Mouse (Mus musculus) hindbrain, embryonic 15.5 days (tissue): ENCODE results near the gene Tent5c. TPM values are rescaled to one million over a fixed set of nuclear protein-coding genes. Genes with fewer than 3 reads are reported as not detected.

Source experiments
- ATAC-seq: fragments of 200-750 bp; cut with Nextera tagmentation; 2 replicates; pipeline ENCODE4 v1.8.0; 2017; ENCODE audit warnings: low read depth, moderate number of reproducible peaks, moderate TSS enrichment; ENCODE audit not compliant: low FRiP score
- H3K27ac ChIP-seq: fragments of 300-500 bp; sonication (generic); replicated peaks from 2 replicates; pipeline ENCODE4 v1.5.1; 2015; ENCODE audit warnings: mild to moderate bottlenecking, inconsistent platforms
- H3K27me3 ChIP-seq: fragments of 300-500 bp; sonication (generic); 2 replicates; pipeline ENCODE4 v1.6.1; 2015; ENCODE audit warnings: control low read depth, inconsistent platforms
- H3K36me3 ChIP-seq: fragments of 300-500 bp; sonication (generic); 2 replicates; pipeline ENCODE4 v1.6.1; 2015; ENCODE audit warnings: control low read depth, inconsistent platforms
- H3K4me1 ChIP-seq: fragments of 300-500 bp; sonication (generic); replicated peaks from 2 replicates; pipeline ENCODE4 v1.6.1; 2015; ENCODE audit warnings: control low read depth, inconsistent platforms
- H3K4me2 ChIP-seq: fragments of 300-500 bp; sonication (generic); 2 replicates; pipeline ENCODE4 v1.6.1; 2015; ENCODE audit warnings: moderate library complexity, mild to moderate bottlenecking, inconsistent platforms
- H3K4me3 ChIP-seq: fragments of 300-500 bp; sonication (generic); 2 replicates; pipeline ENCODE4 v1.5.1; 2015; ENCODE audit warnings: mild to moderate bottlenecking, inconsistent platforms
- H3K9ac ChIP-seq: fragments of 300-500 bp; sonication (generic); 2 replicates; pipeline ENCODE4 v1.6.1; 2015; ENCODE audit warnings: inconsistent platforms
- H3K9me3 ChIP-seq: fragments of 300-500 bp; sonication (generic); 2 replicates; pipeline ENCODE4 v1.6.1; 2016; ENCODE audit warnings: control low read depth, inconsistent platforms
- WGBS: fragments of 180-500 bp; shearing (Covaris S2); methylation state at CpG from one replicate; pipeline ENCODE4 v1.1.7; 2015; 5-methylcytosine and 5-hydroxymethylcytosine counted together
- polyA plus RNA-seq: library from polyadenylated mRNA; unstranded; fragments of >200 nt; fragmentation: Nextera tagmentation; extraction: Ambion mirVana; gene quantifications from 2 replicates; pipeline ENCODE4 v1.2.1, GENCODE M21; 2015

Gene Tent5c
- polyA plus RNA-seq, 1 experiment from 2014 or later: 3.8 TPM

DNA sequence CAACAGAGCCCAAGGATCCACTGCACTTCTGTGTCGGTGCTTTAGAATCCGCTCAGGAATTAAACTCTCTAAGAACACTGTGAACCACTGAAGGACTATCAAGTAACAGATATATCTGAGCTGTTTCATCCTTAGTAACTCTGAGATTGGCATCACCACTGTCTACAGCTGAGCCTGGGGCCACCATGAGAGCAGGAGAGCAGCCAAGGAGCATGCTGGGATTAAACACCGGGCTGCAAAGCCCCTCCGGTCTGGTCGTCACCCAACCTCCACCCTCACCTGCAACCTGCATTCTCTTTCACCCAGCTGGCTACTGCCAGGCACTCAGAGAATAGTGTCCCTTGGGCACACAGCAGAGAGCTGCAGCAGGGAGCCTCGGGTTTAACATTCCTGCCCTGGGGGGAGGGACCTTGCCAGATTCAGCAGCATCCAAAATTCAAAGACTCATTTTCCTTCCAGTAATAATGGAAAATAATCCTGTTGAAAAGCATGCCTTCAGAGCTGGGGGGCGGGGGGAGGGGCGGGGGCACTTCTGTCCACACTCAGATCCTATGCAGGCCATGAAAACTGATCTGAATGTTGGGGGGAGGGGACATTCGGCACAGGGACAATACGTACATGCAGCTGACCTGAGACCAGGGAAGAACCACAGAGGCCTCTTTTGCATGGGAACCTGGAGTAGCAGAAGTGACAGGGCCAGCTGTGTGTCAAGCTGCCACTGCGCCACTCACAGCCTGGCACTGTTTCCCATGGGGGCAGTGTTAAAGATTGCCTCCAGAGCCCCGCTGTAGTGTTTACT lies 25.8 kb downstream of the Tent5c start:
- H3K27ac ChIP-seq: 0 out of 2 replicates have a peak overlapping the region, but pooled peaks have one; percentile 20
- no peaks in the 10 kb centered on the region for H3K36me3 ChIP-seq
- WGBS: 27% methylated on average over 12 of the region's 12 CpGs
- H3K9me3 ChIP-seq: no peaks in the 10 kb centered on the region
- no peak overlapping the region for H3K9ac ChIP-seq
- H3K4me1 ChIP-seq: peaks cover 15% of the 10 kb centered on the region
- peak; percentile 36; the same call in 1 of the 2 replicates for ATAC-seq
- no peak overlapping the region for H3K4me2 ChIP-seq
- no peak overlapping the region for H3K4me3 ChIP-seq
- no peaks in the 10 kb centered on the region for H3K27me3 ChIP-seq

DNA sequence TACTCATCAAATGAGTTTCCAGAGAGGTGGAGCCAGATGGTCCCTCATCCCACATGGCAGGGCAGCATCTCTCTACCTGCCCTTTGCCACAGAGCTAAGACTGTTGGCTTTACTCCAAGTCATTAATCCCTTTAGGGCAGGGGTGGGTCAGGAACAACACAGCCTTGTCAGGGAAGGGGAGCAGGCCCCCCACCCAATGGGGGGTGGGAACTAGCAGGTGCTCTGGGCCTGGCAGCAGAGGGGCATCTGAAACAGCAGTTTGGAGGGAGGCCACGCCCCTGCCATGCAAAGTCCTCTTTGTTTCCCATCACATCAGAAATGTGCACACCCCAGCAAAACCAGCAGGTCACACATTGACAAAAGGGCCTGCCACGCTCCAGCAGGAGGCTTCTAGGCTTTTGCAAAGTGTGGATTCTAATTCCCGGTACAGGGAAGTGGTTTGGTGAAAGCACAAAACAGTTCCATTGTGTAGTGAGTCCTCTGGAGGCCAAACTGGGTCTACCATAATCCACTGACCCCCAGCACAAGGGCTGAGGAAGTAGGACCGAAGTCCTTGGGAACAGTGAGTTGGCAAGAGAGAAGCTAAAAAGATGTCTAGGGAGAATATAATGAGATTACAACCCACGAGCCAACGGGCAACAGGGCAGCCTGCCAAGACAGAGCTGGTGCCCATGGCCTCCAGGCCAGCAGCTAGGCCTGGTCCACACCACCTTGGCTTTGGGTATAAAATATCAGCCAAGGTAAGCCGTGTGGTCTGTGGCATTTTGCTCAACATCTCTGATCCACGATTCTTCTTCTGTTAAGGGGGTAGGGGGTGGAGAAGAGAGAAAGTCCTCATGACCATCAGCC lies 26.7 kb downstream of the Tent5c start:
- WGBS: 43% methylated on average over 8 of the region's 8 CpGs
- 0 out of 2 replicates have a peak overlapping the region, but pooled peaks have one; percentile 20 for H3K27ac ChIP-seq
- no peak overlapping the region for H3K4me3 ChIP-seq
- no peaks in the 10 kb centered on the region for H3K27me3 ChIP-seq
- H3K36me3 ChIP-seq: no peaks in the 10 kb centered on the region
- H3K9me3 ChIP-seq: no peaks in the 10 kb centered on the region
- H3K4me1 ChIP-seq: peaks cover 15% of the 10 kb centered on the region
- H3K9ac ChIP-seq: no peak overlapping the region
- H3K4me2 ChIP-seq: no peak overlapping the region
- peak; percentile 81 for ATAC-seq

DNA sequence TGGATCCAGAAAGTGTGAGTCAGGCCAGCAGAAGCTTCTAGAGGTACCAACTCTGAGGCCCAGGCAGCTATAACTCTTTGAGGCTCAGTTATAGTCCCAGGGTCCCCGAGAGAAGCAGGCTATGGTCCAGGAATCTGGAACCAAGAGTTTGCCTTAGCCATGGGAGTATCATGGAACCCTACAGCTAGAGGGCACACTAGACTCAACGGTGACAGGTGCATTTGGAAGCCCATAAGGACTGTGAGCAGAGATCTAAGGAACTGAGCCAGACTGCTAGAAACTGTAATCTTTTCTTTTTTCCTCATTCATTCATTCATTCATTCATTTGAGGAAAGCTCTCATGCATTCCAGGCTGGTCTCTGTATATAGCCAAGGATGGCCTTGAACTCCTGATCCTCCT lies 28.6 kb downstream of the Tent5c start:
- H3K9me3 ChIP-seq: no peaks in the 10 kb centered on the region
- H3K27ac ChIP-seq: no peak overlapping the region
- ATAC-seq: no peak
- H3K4me3 ChIP-seq: no peak overlapping the region
- H3K36me3 ChIP-seq: no peaks in the 10 kb centered on the region
- 90% methylated on average over 2 of the region's 2 CpGs for WGBS
- no peaks in the 10 kb centered on the region for H3K27me3 ChIP-seq
- H3K4me2 ChIP-seq: no peak overlapping the region
- no peak overlapping the region for H3K9ac ChIP-seq
- H3K4me1 ChIP-seq: peaks cover 15% of the 10 kb centered on the region

DNA sequence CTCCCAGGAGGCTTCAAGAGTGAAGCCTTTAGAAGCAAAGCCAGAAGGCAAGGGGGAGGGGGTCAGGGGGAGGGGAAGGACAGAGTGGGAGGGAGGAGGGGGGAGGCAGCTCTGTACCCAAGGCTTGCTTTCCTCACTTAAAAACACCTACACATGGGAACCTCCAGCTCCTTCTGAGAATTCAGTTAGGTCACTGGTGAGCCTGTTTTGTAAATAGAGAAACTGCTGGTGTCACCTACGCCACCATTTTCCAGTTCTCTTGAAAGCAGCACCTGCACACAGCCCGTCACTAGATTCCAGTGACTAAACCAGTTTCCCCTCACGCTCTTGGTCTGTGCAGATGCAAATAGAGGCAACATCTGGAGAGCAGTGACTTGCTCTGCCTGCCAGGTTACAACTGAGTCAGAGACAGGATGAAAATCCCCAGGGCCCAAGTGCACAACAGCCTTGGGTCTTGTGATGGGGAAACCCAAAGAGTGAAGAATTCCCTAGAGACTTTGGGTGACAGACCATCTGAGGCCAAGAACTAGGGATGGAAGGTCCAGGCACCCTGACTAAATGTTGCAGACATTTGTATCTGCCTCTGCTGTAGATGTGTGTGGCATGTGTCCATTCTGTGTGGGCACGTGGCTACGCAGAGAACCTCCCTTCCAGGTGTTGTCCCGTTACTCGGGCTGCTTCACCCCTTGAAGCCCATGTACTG lies 45.2 kb downstream of the Tent5c start:
- Histone ChIP-seq H3K9me3 (no peaks in the 10 kb centered on the region), H3K4me2 (no peak overlapping the region), H3K36me3 (no peaks in the 10 kb centered on the region), H3K4me3 (no peak overlapping the region), H3K4me1 (peaks cover 6% of the 10 kb centered on the region; the same call in 1 of the 2 replicates), H3K27me3 (no peaks in the 10 kb centered on the region), H3K27ac (no peak overlapping the region), H3K9ac (no peak overlapping the region)
- no peak for ATAC-seq
- WGBS: 89% methylated on average over 7 of the region's 7 CpGs

DNA sequence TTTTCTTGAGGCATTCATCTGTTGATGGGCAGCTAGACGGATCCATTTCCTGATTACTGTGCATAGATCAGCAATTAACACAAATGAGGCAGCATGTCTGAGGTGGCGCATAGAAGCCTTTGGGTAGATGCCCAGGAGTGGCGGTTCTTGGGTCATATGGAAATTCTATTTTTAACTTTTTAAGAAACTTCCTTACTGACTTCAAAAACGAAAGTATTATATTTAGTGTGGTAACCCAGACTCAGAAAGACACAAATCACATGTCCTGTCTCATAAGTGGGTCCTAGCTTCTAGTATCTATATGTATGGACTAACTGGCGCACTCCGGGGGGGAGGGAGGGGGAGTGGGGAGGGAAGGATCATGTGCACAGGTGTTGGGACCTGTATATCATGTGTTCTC lies 46.6 kb downstream of the Tent5c start:
- WGBS: 88% methylated on average over 6 of the region's 6 CpGs
- no peak overlapping the region for H3K27ac ChIP-seq

DNA sequence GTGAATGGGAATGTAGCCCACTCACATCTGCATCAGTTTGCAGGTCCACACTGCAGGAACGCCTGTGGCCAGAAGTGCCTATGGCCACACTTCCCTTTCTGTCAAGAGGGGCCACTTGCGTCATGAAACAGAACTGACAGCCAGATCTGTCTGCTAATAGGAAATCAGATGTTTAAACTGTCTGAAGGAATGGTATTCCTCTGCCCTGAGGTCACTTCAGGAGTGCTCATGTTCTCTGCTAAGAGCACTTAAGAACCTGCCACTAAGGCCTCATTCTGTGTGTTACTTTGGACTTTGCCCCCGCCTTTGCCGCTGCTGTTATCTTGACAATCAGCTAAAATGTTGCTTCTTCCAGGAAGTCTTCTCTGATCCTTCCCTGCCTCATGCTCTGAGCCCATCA lies 48.4 kb downstream of the Tent5c start:
- ATAC-seq: no peak
- H3K27ac ChIP-seq: no peak overlapping the region
- peaks cover 6% of the 10 kb centered on the region; the same call in 1 of the 2 replicates for H3K4me1 ChIP-seq
- no peaks in the 10 kb centered on the region for H3K36me3 ChIP-seq
- WGBS: 91% methylated on average over 4 of the region's 4 CpGs
- no peaks in the 10 kb centered on the region for H3K27me3 ChIP-seq
- no peak overlapping the region for H3K4me2 ChIP-seq
- no peak overlapping the region for H3K9ac ChIP-seq
- no peak overlapping the region for H3K4me3 ChIP-seq
- H3K9me3 ChIP-seq: no peaks in the 10 kb centered on the region

More for the DNA sequence above, 46.6 kb downstream of the Tent5c start:
- H3K36me3 ChIP-seq: no peaks in the 10 kb centered on the region
- H3K9me3 ChIP-seq: no peaks in the 10 kb centered on the region
- no peaks in the 10 kb centered on the region for H3K27me3 ChIP-seq
- no peak overlapping the region for H3K4me2 ChIP-seq
- no peak for ATAC-seq
- H3K4me3 ChIP-seq: no peak overlapping the region
- no peak overlapping the region for H3K9ac ChIP-seq
- peaks cover 6% of the 10 kb centered on the region; the same call in 1 of the 2 replicates for H3K4me1 ChIP-seq

DNA sequence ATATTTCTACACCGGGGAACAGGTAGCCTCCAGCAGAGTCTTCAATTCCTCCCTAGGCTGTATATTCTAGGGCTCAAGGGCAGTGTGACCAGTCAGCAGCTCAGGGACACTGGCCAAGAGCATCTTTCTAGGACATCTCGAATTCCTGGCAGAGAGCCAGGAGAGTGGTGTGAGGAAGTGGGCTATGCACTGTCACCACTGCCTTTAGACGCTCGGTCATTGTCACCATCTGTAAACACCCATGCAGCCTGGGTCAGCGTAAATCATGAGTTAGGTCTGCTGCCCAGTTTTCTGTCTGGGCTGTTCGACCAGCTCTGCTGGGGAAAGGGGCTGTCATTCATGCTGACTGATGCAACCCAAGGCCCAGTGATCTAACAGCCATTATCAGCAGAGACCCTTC lies 49.1 kb downstream of the Tent5c start:
- Histone ChIP-seq H3K27ac (no peak overlapping the region), H3K9me3 (no peaks in the 10 kb centered on the region), H3K36me3 (no peaks in the 10 kb centered on the region), H3K27me3 (no peaks in the 10 kb centered on the region), H3K9ac (no peak overlapping the region), H3K4me1 (peaks cover 6% of the 10 kb centered on the region; the same call in 1 of the 2 replicates), H3K4me3 (no peak overlapping the region), H3K4me2 (no peak overlapping the region)
- peak; percentile 59; the same call in 1 of the 2 replicates for ATAC-seq
- WGBS: 43% methylated on average over 6 of the region's 6 CpGs

DNA sequence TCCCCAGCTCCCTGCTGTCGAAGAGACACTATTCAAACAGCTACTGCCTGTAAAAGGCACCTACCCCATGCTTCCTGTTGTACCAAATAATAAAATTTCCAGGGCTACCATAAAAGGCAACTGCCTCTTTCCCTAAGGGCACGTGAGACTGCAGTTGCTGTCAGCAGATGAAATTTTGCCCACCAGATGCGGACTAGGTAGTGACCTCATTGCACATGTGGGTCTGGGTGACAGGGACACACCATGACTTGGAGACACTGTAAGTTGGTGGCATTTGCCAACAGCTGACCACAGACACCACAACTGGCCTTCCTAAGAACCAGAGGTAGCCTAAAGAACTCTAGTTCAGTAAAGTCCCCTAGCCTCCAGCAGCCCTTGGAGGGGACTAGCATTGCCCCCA lies 50.0 kb downstream of the Tent5c start:
- WGBS: 87% methylated on average over 3 of the region's 3 CpGs
- ATAC-seq: no peak
- Histone ChIP-seq H3K27ac (no peak overlapping the region), H3K9ac (no peak overlapping the region), H3K36me3 (no peaks in the 10 kb centered on the region), H3K9me3 (no peaks in the 10 kb centered on the region), H3K4me3 (no peak overlapping the region), H3K4me1 (peaks cover 6% of the 10 kb centered on the region; the same call in 1 of the 2 replicates), H3K27me3 (no peaks in the 10 kb centered on the region), H3K4me2 (no peak overlapping the region)

DNA sequence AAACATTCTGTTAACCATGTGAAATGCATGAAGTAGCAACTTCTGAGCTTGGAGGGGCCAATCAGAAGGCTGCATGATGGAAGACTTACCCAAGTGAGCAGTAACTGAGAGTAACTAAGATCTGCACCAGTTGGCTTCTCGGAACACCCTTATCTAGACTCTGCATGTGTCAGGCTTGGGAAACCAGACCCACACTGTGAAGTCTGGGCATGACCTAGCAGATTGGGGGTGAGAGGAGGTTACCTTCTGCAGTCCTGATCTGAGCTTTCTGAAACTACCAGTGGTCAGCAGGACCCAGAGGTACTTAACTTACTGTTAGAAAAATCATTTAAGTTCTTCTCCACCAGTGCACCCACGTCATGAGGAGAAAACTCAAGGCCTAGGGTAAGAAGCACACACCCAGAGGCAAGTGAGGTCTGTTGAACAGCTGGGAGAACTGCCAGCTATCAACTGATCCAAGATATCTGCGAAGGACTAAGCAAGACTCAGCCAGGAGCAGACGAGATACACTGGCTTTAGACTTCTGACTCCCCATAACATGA lies 50.6 kb downstream of the Tent5c start:
- Histone ChIP-seq H3K9ac (no peak overlapping the region), H3K9me3 (no peaks in the 10 kb centered on the region), H3K4me1 (peaks cover 6% of the 10 kb centered on the region; the same call in 1 of the 2 replicates), H3K27me3 (no peaks in the 10 kb centered on the region), H3K4me3 (no peak overlapping the region), H3K36me3 (no peaks in the 10 kb centered on the region), H3K27ac (no peak overlapping the region), H3K4me2 (no peak overlapping the region)
- 89% methylated on average over 4 of the region's 4 CpGs for WGBS
- no peak for ATAC-seq

DNA sequence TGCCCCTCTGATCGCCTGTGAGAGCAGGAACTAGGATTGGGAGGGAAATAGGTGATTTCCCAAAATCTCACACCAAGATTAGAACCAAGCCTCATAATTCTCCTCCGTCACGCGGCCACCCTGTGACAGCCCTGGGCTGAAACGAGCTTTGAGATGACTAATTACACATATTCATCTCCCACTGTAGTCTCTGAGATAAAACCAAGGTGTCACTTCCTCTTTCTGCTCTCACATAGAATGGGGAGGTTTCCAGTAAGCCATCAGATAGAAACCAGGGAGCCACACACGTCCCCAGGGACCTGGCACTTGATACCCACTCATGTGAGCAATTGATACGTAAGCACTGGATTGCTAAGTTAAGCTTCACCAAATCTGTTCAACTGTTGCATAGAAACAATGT lies 52.4 kb downstream of the Tent5c start:
- no peaks in the 10 kb centered on the region for H3K36me3 ChIP-seq
- H3K9me3 ChIP-seq: no peaks in the 10 kb centered on the region
- no peak overlapping the region for H3K4me3 ChIP-seq
- no peak for ATAC-seq
- H3K27me3 ChIP-seq: no peaks in the 10 kb centered on the region
- H3K4me1 ChIP-seq: peaks cover 6% of the 10 kb centered on the region; the same call in 1 of the 2 replicates
- WGBS: 84% methylated on average over 7 of the region's 7 CpGs
- no peak overlapping the region for H3K27ac ChIP-seq
- no peak overlapping the region for H3K9ac ChIP-seq
- no peak overlapping the region for H3K4me2 ChIP-seq

DNA sequence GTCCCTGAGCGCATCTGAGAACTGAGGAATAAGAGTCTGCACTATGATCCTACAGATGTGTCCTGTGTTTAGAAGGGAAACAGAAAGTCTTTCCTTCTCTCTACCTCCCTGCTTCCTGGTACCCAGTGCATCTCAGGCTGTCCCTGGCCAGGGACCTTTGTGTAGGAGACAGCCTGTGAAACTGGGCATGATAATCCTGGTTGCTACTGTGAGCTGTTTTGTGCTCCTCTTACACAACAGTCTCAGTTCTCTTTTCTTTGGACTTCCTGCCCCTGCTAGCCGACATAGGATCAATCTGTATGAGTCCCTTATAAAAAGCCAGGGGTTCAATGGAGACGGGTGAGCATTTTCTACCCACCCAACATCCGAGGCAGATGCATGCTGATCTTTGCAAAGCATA lies 57.4 kb downstream of the Tent5c start:
- Histone ChIP-seq H3K36me3 (no peaks in the 10 kb centered on the region), H3K4me2 (no peak overlapping the region), H3K9me3 (no peaks in the 10 kb centered on the region), H3K27me3 (no peaks in the 10 kb centered on the region), H3K4me3 (no peak overlapping the region), H3K27ac (no peak overlapping the region), H3K4me1 (no peaks in the 10 kb centered on the region), H3K9ac (no peak overlapping the region)
- no peak for ATAC-seq
- WGBS: 88% methylated on average over 4 of the region's 4 CpGs
